Comparison of ENCODE assay signal across 26 mouse cellular contexts in the genomic region with DNA sequence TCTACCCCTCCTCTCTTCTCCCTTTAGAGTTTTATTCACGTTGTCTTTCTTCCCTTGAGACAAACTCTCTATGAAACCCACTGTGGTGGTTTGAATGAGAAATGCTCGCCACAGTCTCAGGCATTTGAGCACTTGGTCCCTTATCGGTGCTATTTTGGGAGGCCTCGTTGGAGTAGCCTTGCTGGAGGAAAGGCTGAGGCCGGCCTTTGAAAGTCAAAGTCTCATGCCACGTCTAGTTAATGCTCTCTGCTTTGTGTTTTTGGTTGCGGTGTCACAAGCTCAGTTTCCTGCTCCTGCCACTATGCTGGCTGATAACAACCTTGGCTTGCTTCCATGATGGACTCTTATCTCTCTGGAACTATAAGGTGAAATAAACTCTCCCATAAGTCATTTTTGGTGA. TPM values are rescaled to one million over a fixed set of nuclear protein-coding genes. Genes with fewer than 3 reads are reported as not detected.
A peak's percentile ranks its signal among the peaks of the same experiment; 100 is the strongest.
DNase-seq lines count a peak whose midpoint lies in the region; ATAC-seq lines count a peak whose summit lies in the region.
"Had no signal": no experiment of that assay in that cellular context is flagged by ENCODE, and none has a peak within 500 bp of the region (broad histone marks: within the 10 kb centered on the region; RNA-seq: fewer than 3 reads in every experiment).

No protein-coding gene starts in this region.

- no peaks in the 10 kb centered on the region for H3K27me3 ChIP-seq in heart, embryonic 13.5 days (replicated peaks)
- H3K27me3 ChIP-seq: CH12.LX; forebrain, embryonic 13.5 days; liver, embryonic 12.5 days; midbrain, embryonic 15.5 days; neural tube, embryonic 15.5 days; stomach, embryonic 15.5 days had no signal

- H3K36me3 ChIP-seq in heart, embryonic 13.5 days: no peaks in the 10 kb centered on the region
- H3K36me3 ChIP-seq: liver, embryonic 12.5 days; midbrain, embryonic 10.5 days; midbrain, embryonic 15.5 days; neural tube, embryonic 15.5 days; stomach, embryonic 15.5 days had no signal

- peak; percentile 4 for DNase-seq in heart, adult 8-10 months (ENCODE audit: low spot score)
- no peak for DNase-seq in heart, postnatal 36 days
- DNase-seq in 416B (ENCODE audit: low read depth): peak; percentile 2
- DNase-seq in heart, postnatal 10 days: peak; percentile 13 to 31
- DNase-seq in lung, postnatal 14 days: no peak
- DNase-seq: adrenal gland, postnatal 10 days; cerebellum, adult 9-10 months; cerebellum, postnatal 36 days; gastrocnemius, postnatal 10 days; kidney, adult 18-20 months; kidney, postnatal 36 days; left cerebral cortex, postnatal 4 days; liver, postnatal 0 days; retina, postnatal 1 day; right cerebral cortex, postnatal 25 days had no signal

- H3K27ac ChIP-seq in heart, embryonic 13.5 days (replicated peaks): peak overlapping the region; percentile 94
- H3K27ac ChIP-seq: forebrain, embryonic 13.5 days; layer of hippocampus, adult 2 months; liver, embryonic 12.5 days; midbrain, embryonic 10.5 days; midbrain, embryonic 15.5 days; neural tube, embryonic 15.5 days; stomach, embryonic 15.5 days had no signal

- 0 out of 2 replicates have a peak, but pooled peaks have one; percentile 22 for ATAC-seq in heart, embryonic 13.5 days (ENCODE audit: extremely low read depth, insufficient number of reproducible peaks, low FRiP score, low TSS enrichment)
- ATAC-seq: activated CD4-positive, CD25-positive, alpha-beta regulatory T cell, adult 4 months; forebrain, embryonic 13.5 days; hindbrain, embryonic 16.5 days; liver, embryonic 12.5 days; liver, postnatal 0 days; midbrain, embryonic 15.5 days had no signal

- intact Hi-C loops in heart, postnatal 36 days (cut with DNase I): no loop called here
- intact Hi-C loops in heart, postnatal 10 days (cut with DNase I): no loop called here

- peak overlapping the region; percentile 53; the same call in 1 of the 2 replicates for H3K9ac ChIP-seq in heart, embryonic 13.5 days
- H3K9ac ChIP-seq: forebrain, embryonic 13.5 days; liver, embryonic 12.5 days; liver, postnatal 0 days; midbrain, embryonic 15.5 days; neural tube, embryonic 15.5 days; stomach, embryonic 15.5 days had no signal

- H3K4me3 ChIP-seq in heart, embryonic 13.5 days: no peak overlapping the region
- H3K4me3 ChIP-seq: forebrain, embryonic 13.5 days; layer of hippocampus, adult 2 months; liver, embryonic 12.5 days; midbrain, embryonic 10.5 days; midbrain, embryonic 15.5 days; neural tube, embryonic 15.5 days; stomach, embryonic 15.5 days had no signal

- peaks cover 24% of the 10 kb centered on the region for H3K4me1 ChIP-seq in heart, embryonic 13.5 days
- H3K4me1 ChIP-seq: forebrain, embryonic 13.5 days; liver, embryonic 12.5 days; midbrain, embryonic 10.5 days; midbrain, embryonic 15.5 days; neural tube, embryonic 15.5 days; stomach, embryonic 15.5 days had no signal

- H3K9me3 ChIP-seq in heart, embryonic 13.5 days: no peaks in the 10 kb centered on the region
- H3K9me3 ChIP-seq: forebrain, embryonic 13.5 days; liver, embryonic 12.5 days; midbrain, embryonic 10.5 days; midbrain, embryonic 15.5 days; neural tube, embryonic 15.5 days; stomach, embryonic 15.5 days had no signal

- 4% methylated on average over 7 of the region's 7 CpGs for WGBS in heart, embryonic 13.5 days

- H3K4me2 ChIP-seq in heart, embryonic 13.5 days: peak overlapping the region; percentile 54
- H3K4me2 ChIP-seq: forebrain, embryonic 13.5 days; liver, embryonic 12.5 days; midbrain, embryonic 15.5 days; neural tube, embryonic 15.5 days; stomach, embryonic 15.5 days had no signal

RNA-seq across cellular contexts. Expression of a gene that starts 28.4 kb away (rescaled TPM):
- total RNA-seq in heart, adult 8-10 months (2022): 1 to 10 TPM; 5.5 to 9.9 (median 8.5) TPM
- 1 to 10 TPM; 8.5 to 8.8 TPM for total RNA-seq in heart, postnatal 36 days (2021)
- polyA plus RNA-seq in heart, embryonic 13.5 days (2015; fragmentation: Nextera tagmentation; extraction: Ambion mirVana): 124 and 135 TPM in 2 replicates
- total RNA-seq in heart, postnatal 10 days (2021): 10 to 100 TPM; 19.6 to 21.5 TPM
- total RNA-seq: CH12.LX had no signal
- polyA plus RNA-seq: activated CD4-positive, CD25-positive, alpha-beta regulatory T cell, adult 4 months had no signal

RNA-seq across cellular contexts. Expression of a gene that starts 28.9 kb away (rescaled TPM):
- total RNA-seq in heart, adult 8-10 months (2022): 10 to 100 TPM; 36.6 to 56.3 (median 46.4) TPM
- total RNA-seq in heart, postnatal 36 days (2021): 10 to 100 TPM; 37.3 to 52.7 TPM
- polyA plus RNA-seq in heart, embryonic 13.5 days (2015; fragmentation: Nextera tagmentation; extraction: Ambion mirVana): 26.1 and 29.3 TPM in 2 replicates
- 10 to 100 TPM; 67.6 to 69.2 TPM for total RNA-seq in heart, postnatal 10 days (2021)

Comparison
In these comparisons a context has a peak if more than half of its experiments do, and no peak if none do; other contexts are left out.
1. DNase-seq: peak in heart, adult 8-10 months (single experiment), 416B (single experiment) and heart, postnatal 10 days (2 of 2); none in heart, postnatal 36 days (0 of 2) and lung, postnatal 14 days (single experiment).